Mouse (Mus musculus): ENCODE results near the gene Spef1. TPM values are rescaled to one million over a fixed set of nuclear protein-coding genes. Genes with fewer than 3 reads are reported as not detected.

The Spef1 gene
- polyA plus RNA-seq, 1 experiment from 2014 or later: 9.3 TPM

GRCm38 (mm10) chr2:131196606-131197316 lies 9.7 kb upstream of the Spef1 start:
- Histone ChIP-seq H3K9me3 (ENCODE audit: control insufficient read depth, low read length) (no peaks in the 10 kb centered on the region), H3K9ac (ENCODE audit: low read length) (no peak overlapping the region), H3K36me3 (ENCODE audit: control insufficient read depth, insufficient read depth, low read length) (peaks cover 6% of the 10 kb centered on the region), H3K4me1 (replicated peaks; ENCODE audit: control insufficient read depth, insufficient read depth, low read length) (no peaks in the 10 kb centered on the region), H3K4me3 (ENCODE audit: low read depth, low read length) (no peak overlapping the region), H3K4me2 (ENCODE audit: low read depth, low read length, severe bottlenecking) (no peak overlapping the region), H3K27me3 (ENCODE audit: control insufficient read depth, insufficient read depth, low read length) (no peaks in the 10 kb centered on the region), H3K27ac (ENCODE audit: low read depth, low read length) (no peak overlapping the region)
- no peak for DNase-seq (ENCODE audit: low spot score)
- 92% methylated on average over 16 of the region's 16 CpGs for WGBS
- ATAC-seq (replicated peaks; ENCODE audit: low FRiP score): no peak

GRCm38 (mm10) chr2:131191005-131191390 lies 3.9 kb upstream of the Spef1 start:
- peak overlapping the region; percentile 7; the same call in 1 of the 2 replicates for H3K9ac ChIP-seq (ENCODE audit: low read length)

GRCm38 (mm10) chr2:131190344-131191004 lies 3.4 kb upstream of the Spef1 start:
- Histone ChIP-seq H3K9ac (ENCODE audit: low read length) (peak overlapping the region; percentile 27), H3K36me3 (ENCODE audit: control insufficient read depth, insufficient read depth, low read length) (peaks cover 9% of the 10 kb centered on the region), H3K27me3 (ENCODE audit: control insufficient read depth, insufficient read depth, low read length) (no peaks in the 10 kb centered on the region), H3K27ac (ENCODE audit: low read depth, low read length) (peak overlapping the region; percentile 81), H3K4me3 (ENCODE audit: low read depth, low read length) (no peak overlapping the region), H3K4me1 (replicated peaks; ENCODE audit: control insufficient read depth, insufficient read depth, low read length) (peaks cover 24% of the 10 kb centered on the region), H3K4me2 (ENCODE audit: low read depth, low read length, severe bottlenecking) (peak overlapping the region; percentile 26; the same call in 1 of the 2 replicates), H3K9me3 (ENCODE audit: control insufficient read depth, low read length) (no peaks in the 10 kb centered on the region)
- DNase-seq (ENCODE audit: low spot score): peak; percentile 72
- 8% methylated on average over 10 of the region's 10 CpGs for WGBS
- peak; percentile 81 for ATAC-seq (replicated peaks; ENCODE audit: low FRiP score)

More at GRCm38 (mm10) chr2:131191005-131191390, 3.9 kb upstream of the Spef1 start:
- ATAC-seq (replicated peaks; ENCODE audit: low FRiP score): no peak
- H3K27me3 ChIP-seq (ENCODE audit: control insufficient read depth, insufficient read depth, low read length): no peaks in the 10 kb centered on the region
- peaks cover 24% of the 10 kb centered on the region for H3K4me1 ChIP-seq (replicated peaks; ENCODE audit: control insufficient read depth, insufficient read depth, low read length)
- DNase-seq (ENCODE audit: low spot score): no peak
- H3K36me3 ChIP-seq (ENCODE audit: control insufficient read depth, insufficient read depth, low read length): peaks cover 9% of the 10 kb centered on the region
- no peak overlapping the region for H3K4me3 ChIP-seq (ENCODE audit: low read depth, low read length)
- 70% methylated on average over 7 of the region's 7 CpGs for WGBS
- H3K9me3 ChIP-seq (ENCODE audit: control insufficient read depth, low read length): no peaks in the 10 kb centered on the region
- peak overlapping the region; percentile 26; the same call in 1 of the 2 replicates for H3K4me2 ChIP-seq (ENCODE audit: low read depth, low read length, severe bottlenecking)
- peak overlapping the region; percentile 81 for H3K27ac ChIP-seq (ENCODE audit: low read depth, low read length)

- no peak for ATAC-seq (replicated peaks; ENCODE audit: low FRiP score)
- no peak for DNase-seq (ENCODE audit: low spot score)
- H3K4me2 ChIP-seq (ENCODE audit: low read depth, low read length, severe bottlenecking): peak overlapping the region; percentile 33
- WGBS: 42% methylated on average over 5 of the region's 5 CpGs
- H3K4me3 ChIP-seq (ENCODE audit: low read depth, low read length): peak overlapping the region; percentile 2; the same call in 1 of the 2 replicates
- no peaks in the 10 kb centered on the region for H3K9me3 ChIP-seq (ENCODE audit: control insufficient read depth, low read length)
- peak overlapping the region; percentile 81 for H3K27ac ChIP-seq (ENCODE audit: low read depth, low read length)
- peaks cover 24% of the 10 kb centered on the region for H3K4me1 ChIP-seq (replicated peaks; ENCODE audit: control insufficient read depth, insufficient read depth, low read length)
- peaks cover 9% of the 10 kb centered on the region for H3K36me3 ChIP-seq (ENCODE audit: control insufficient read depth, insufficient read depth, low read length)
- peak overlapping the region; percentile 27; the same call in 1 of the 2 replicates for H3K9ac ChIP-seq (ENCODE audit: low read length)
- H3K27me3 ChIP-seq (ENCODE audit: control insufficient read depth, insufficient read depth, low read length): no peaks in the 10 kb centered on the region
Measured at GRCm38 (mm10) chr2:131189521-131190309, 2.6 kb upstream of the Spef1 start.

GRCm38 (mm10) chr2:131188311-131188710 lies 1.2 kb upstream of the Spef1 start:
- ATAC-seq (replicated peaks; ENCODE audit: low FRiP score) (no peak), DNase-seq (ENCODE audit: low spot score) (no peak)
- H3K27me3 ChIP-seq (ENCODE audit: control insufficient read depth, insufficient read depth, low read length): no peaks in the 10 kb centered on the region
- H3K9ac ChIP-seq (ENCODE audit: low read length): no peak overlapping the region
- peaks cover 24% of the 10 kb centered on the region for H3K4me1 ChIP-seq (replicated peaks; ENCODE audit: control insufficient read depth, insufficient read depth, low read length)
- peak overlapping the region; percentile 44 for H3K4me3 ChIP-seq (ENCODE audit: low read depth, low read length)
- H3K27ac ChIP-seq (ENCODE audit: low read depth, low read length): no peak overlapping the region
- H3K4me2 ChIP-seq (ENCODE audit: low read depth, low read length, severe bottlenecking): peak overlapping the region; percentile 65; the same call in 1 of the 2 replicates
- H3K9me3 ChIP-seq (ENCODE audit: control insufficient read depth, low read length): no peaks in the 10 kb centered on the region
- peaks cover 5% of the 10 kb centered on the region for H3K36me3 ChIP-seq (ENCODE audit: control insufficient read depth, insufficient read depth, low read length)
- WGBS: 97% methylated on average over 5 of the region's 5 CpGs

GRCm38 (mm10) chr2:131187602-131187922 lies 480 bp upstream of the Spef1 start:
- Histone ChIP-seq H3K4me1 (replicated peaks; ENCODE audit: control insufficient read depth, insufficient read depth, low read length) (peaks cover 24% of the 10 kb centered on the region), H3K4me3 (ENCODE audit: low read depth, low read length) (peak overlapping the region; percentile 44), H3K27me3 (ENCODE audit: control insufficient read depth, insufficient read depth, low read length) (no peaks in the 10 kb centered on the region), H3K9ac (ENCODE audit: low read length) (peak overlapping the region; percentile 89), H3K4me2 (ENCODE audit: low read depth, low read length, severe bottlenecking) (peak overlapping the region; percentile 65), H3K27ac (ENCODE audit: low read depth, low read length) (peak overlapping the region; percentile 48; the same call in 1 of the 2 replicates), H3K36me3 (ENCODE audit: control insufficient read depth, insufficient read depth, low read length) (peaks cover 5% of the 10 kb centered on the region), H3K9me3 (ENCODE audit: control insufficient read depth, low read length) (no peaks in the 10 kb centered on the region)
- DNase-seq (ENCODE audit: low spot score): no peak
- WGBS: 13% methylated on average over 3 of the region's 3 CpGs
- ATAC-seq (replicated peaks; ENCODE audit: low FRiP score): no peak

GRCm38 (mm10) chr2:131186343-131186742 lies 739 bp downstream of the Spef1 start:
- Histone ChIP-seq H3K9ac (ENCODE audit: low read length) (peak overlapping the region; percentile 89), H3K4me1 (replicated peaks; ENCODE audit: control insufficient read depth, insufficient read depth, low read length) (peaks cover 21% of the 10 kb centered on the region), H3K4me3 (ENCODE audit: low read depth, low read length) (peak overlapping the region; percentile 44), H3K27ac (ENCODE audit: low read depth, low read length) (peak overlapping the region; percentile 42; the same call in 1 of the 2 replicates), H3K36me3 (ENCODE audit: control insufficient read depth, insufficient read depth, low read length) (no peaks in the 10 kb centered on the region), H3K27me3 (ENCODE audit: control insufficient read depth, insufficient read depth, low read length) (no peaks in the 10 kb centered on the region), H3K9me3 (ENCODE audit: control insufficient read depth, low read length) (no peaks in the 10 kb centered on the region), H3K4me2 (ENCODE audit: low read depth, low read length, severe bottlenecking) (peak overlapping the region; percentile 65)
- no peak; the same call in 1 of the 2 replicates for ATAC-seq (replicated peaks; ENCODE audit: low FRiP score)
- no peak for DNase-seq (ENCODE audit: low spot score)
- WGBS: under 1% methylated on average over 14 of the region's 14 CpGs

- no peaks in the 10 kb centered on the region for H3K36me3 ChIP-seq (ENCODE audit: control insufficient read depth, insufficient read depth, low read length)
- ATAC-seq (replicated peaks; ENCODE audit: low FRiP score) (peak; percentile 74), DNase-seq (ENCODE audit: low spot score) (peak; percentile 93)
- peak within 1 kb of the TSS; percentile 76 for H3K27ac ChIP-seq (ENCODE audit: low read depth, low read length)
- no peaks in the 10 kb centered on the region for H3K9me3 ChIP-seq (ENCODE audit: control insufficient read depth, low read length)
- no peaks in the 10 kb centered on the region for H3K27me3 ChIP-seq (ENCODE audit: control insufficient read depth, insufficient read depth, low read length)
- H3K4me3 ChIP-seq (ENCODE audit: low read depth, low read length): peak within 1 kb of the TSS; percentile 82
- peak within 1 kb of the TSS; percentile 97 for H3K4me2 ChIP-seq (ENCODE audit: low read depth, low read length, severe bottlenecking)
- peaks cover 19% of the 10 kb centered on the region for H3K4me1 ChIP-seq (replicated peaks; ENCODE audit: control insufficient read depth, insufficient read depth, low read length)
- 3% methylated on average over 48 of the region's 57 CpGs for WGBS
- H3K9ac ChIP-seq (ENCODE audit: low read length): peak within 1 kb of the TSS; percentile 97
Measured at GRCm38 (mm10) chr2:131179990-131180587, 7.0 kb downstream of the Spef1 start, which contains the start of gene Cenpb. Gene Cenpb, minus strand, starts transcription at chr2:131180067.

Data from forebrain, embryonic 11.5 days (tissue).